Mouse (Mus musculus): ENCODE data around the gene Pon1. TPM values are rescaled to one million over a fixed set of nuclear protein-coding genes. Genes with fewer than 3 reads are reported as not detected.

Pon1 gene
- polyA plus RNA-seq, 1 experiment = not detected

- H3K27me3 ChIP-seq (ENCODE audit: control insufficient read depth, insufficient read depth, insufficient read length) = no peaks in the 10 kb centered on the region
- TF ChIP-seq CEBPB (IDR thresholded peaks at IDR 0.05; ENCODE audit: low read depth) = no peak
- TF ChIP-seq CTCF (IDR thresholded peaks at IDR 0.05; ENCODE audit: control insufficient read depth, insufficient read depth, insufficient read length) = no peak
- no peak for TF ChIP-seq MYOD1 (IDR thresholded peaks at IDR 0.05; ENCODE audit: control insufficient read depth, insufficient read length, low read depth)
- TF ChIP-seq MYOG (IDR thresholded peaks at IDR 0.05; ENCODE audit: control insufficient read depth, extremely low read depth, insufficient read length) = no peak
- no peak for TF ChIP-seq USF1 (IDR thresholded peaks at IDR 0.05; ENCODE audit: low read depth)
- TF ChIP-seq FOSL1 (IDR thresholded peaks at IDR 0.05; ENCODE audit: insufficient read depth, low read length, poor library complexity, severe bottlenecking) = no peak
- no peak for TF ChIP-seq MAX (IDR thresholded peaks at IDR 0.05)
These were observed 58.8 kb downstream of the Pon1 start for GRCm38 (mm10) chr6:5134986-5135385.

GRCm38 (mm10) chr6:5129364-5130093, 64.2 kb downstream of the Pon1 start:
- Histone ChIP-seq H3K36me3 (ENCODE audit: control insufficient read depth, insufficient read depth) (no peaks in the 10 kb centered on the region), H3K27me3 (ENCODE audit: control insufficient read depth, insufficient read depth, insufficient read length) (no peaks in the 10 kb centered on the region), H3K79me2 (ENCODE audit: control insufficient read depth, insufficient read depth) (no peaks in the 10 kb centered on the region)

More at GRCm38 (mm10) chr6:5134986-5135385, 58.8 kb downstream of the Pon1 start:
- no peak overlapping the region for H3K4me3 ChIP-seq (ENCODE audit: insufficient read depth, poor library complexity, severe bottlenecking)
- H3K79me2 ChIP-seq (ENCODE audit: control insufficient read depth, insufficient read depth) = no peaks in the 10 kb centered on the region
- no peaks in the 10 kb centered on the region for H3K36me3 ChIP-seq (ENCODE audit: control insufficient read depth, insufficient read depth)
- H3K79me3 ChIP-seq (ENCODE audit: low read depth) = no peaks in the 10 kb centered on the region
- no peak overlapping the region for H3ac ChIP-seq (ENCODE audit: control insufficient read depth, insufficient read length, low read depth)

GRCm38 (mm10) chr6:5120229-5120628, 73.5 kb downstream of the Pon1 start:
- H3K79me3 ChIP-seq (ENCODE audit: low read depth) = no peaks in the 10 kb centered on the region
- TF ChIP-seq USF1 (IDR thresholded peaks at IDR 0.05; ENCODE audit: low read depth) = no peak
- TF ChIP-seq CEBPB (IDR thresholded peaks at IDR 0.05; ENCODE audit: low read depth) = no peak
- TF ChIP-seq MYOD1 (IDR thresholded peaks at IDR 0.05; ENCODE audit: control insufficient read depth, insufficient read length, low read depth) = no peak
- no peak for TF ChIP-seq FOSL1 (IDR thresholded peaks at IDR 0.05; ENCODE audit: insufficient read depth, low read length, poor library complexity, severe bottlenecking)
- no peak for TF ChIP-seq MYOG (IDR thresholded peaks at IDR 0.05; ENCODE audit: control insufficient read depth, extremely low read depth, insufficient read length)
- TF ChIP-seq CTCF (IDR thresholded peaks at IDR 0.05; ENCODE audit: control insufficient read depth, insufficient read depth, insufficient read length) = no peak
- TF ChIP-seq MAX (IDR thresholded peaks at IDR 0.05) = no peak
- no peak overlapping the region for H3K4me3 ChIP-seq (ENCODE audit: insufficient read depth, poor library complexity, severe bottlenecking)
- H3K27me3 ChIP-seq (ENCODE audit: control insufficient read depth, insufficient read depth, insufficient read length) = peaks cover 4% of the 10 kb centered on the region
- no peak overlapping the region for H3ac ChIP-seq (ENCODE audit: control insufficient read depth, insufficient read length, low read depth)
- no peaks in the 10 kb centered on the region for H3K79me2 ChIP-seq (ENCODE audit: control insufficient read depth, insufficient read depth)
- H3K36me3 ChIP-seq (ENCODE audit: control insufficient read depth, insufficient read depth) = no peaks in the 10 kb centered on the region

More at GRCm38 (mm10) chr6:5129364-5130093, 64.2 kb downstream of the Pon1 start:
- TF ChIP-seq MAX (IDR thresholded peaks at IDR 0.05) = no peak
- no peaks in the 10 kb centered on the region for H3K79me3 ChIP-seq (ENCODE audit: low read depth)
- no peak overlapping the region for H3ac ChIP-seq (ENCODE audit: control insufficient read depth, insufficient read length, low read depth)
- H3K4me3 ChIP-seq (ENCODE audit: insufficient read depth, poor library complexity, severe bottlenecking) = no peak overlapping the region

GRCm38 (mm10) chr6:5119181-5119910, 74.4 kb downstream of the Pon1 start:
- H3K27me3 ChIP-seq (ENCODE audit: control insufficient read depth, insufficient read depth, insufficient read length) = peaks cover 4% of the 10 kb centered on the region
- H3K36me3 ChIP-seq (ENCODE audit: control insufficient read depth, insufficient read depth) = no peaks in the 10 kb centered on the region
- H3K79me2 ChIP-seq (ENCODE audit: control insufficient read depth, insufficient read depth) = no peaks in the 10 kb centered on the region
- no peaks in the 10 kb centered on the region for H3K79me3 ChIP-seq (ENCODE audit: low read depth)
- H3K4me3 ChIP-seq (ENCODE audit: insufficient read depth, poor library complexity, severe bottlenecking) = no peak overlapping the region
- no peak overlapping the region for H3ac ChIP-seq (ENCODE audit: control insufficient read depth, insufficient read length, low read depth)
- TF ChIP-seq MAX (IDR thresholded peaks at IDR 0.05) (no peak), CEBPB (IDR thresholded peaks at IDR 0.05; ENCODE audit: low read depth) (no peak), MYOG (IDR thresholded peaks at IDR 0.05; ENCODE audit: control insufficient read depth, extremely low read depth, insufficient read length) (no peak), MYOD1 (IDR thresholded peaks at IDR 0.05; ENCODE audit: control insufficient read depth, insufficient read length, low read depth) (no peak), USF1 (IDR thresholded peaks at IDR 0.05; ENCODE audit: low read depth) (no peak), CTCF (IDR thresholded peaks at IDR 0.05; ENCODE audit: control insufficient read depth, insufficient read depth, insufficient read length) (no peak), FOSL1 (IDR thresholded peaks at IDR 0.05; ENCODE audit: insufficient read depth, low read length, poor library complexity, severe bottlenecking) (no peak)

Other genes with a start within 250 kb of the Pon1 start
- 0.78 TPM for gene Pon3, start 62.3 kb upstream of the Pon1 start, polyA plus RNA-seq (2012; fragmentation: generic; extraction: Trizol)
- 8.4 TPM for gene Pon2, start 104.5 kb upstream of the Pon1 start, polyA plus RNA-seq (2012; fragmentation: generic; extraction: Trizol)
- 0.04 TPM for gene Asb4, start 189.4 kb upstream of the Pon1 start, polyA plus RNA-seq (2012; fragmentation: generic; extraction: Trizol)